Mouse (Mus musculus) heart, embryonic 11.5 days (tissue): ENCODE results near the gene Erich4. TPM values are rescaled to one million over a fixed set of nuclear protein-coding genes. Genes with fewer than 3 reads are reported as not detected.

Source experiments
- ATAC-seq: fragments of 200-750 bp; cut with Nextera tagmentation; replicated peaks from 2 replicates; pipeline ENCODE4 v1.8.0; 2017; ENCODE audit warnings: moderate library complexity; ENCODE audit not compliant: insufficient number of reproducible peaks, low FRiP score, low TSS enrichment
- H3K27ac ChIP-seq: fragments of 300-500 bp; sonication (generic); 2 replicates; pipeline ENCODE4 v1.5.1; 2014; ENCODE audit warnings: mild to moderate bottlenecking, low read depth, low read length
- H3K27me3 ChIP-seq: fragments of 300-500 bp; sonication (generic); 2 replicates; pipeline ENCODE4 v1.6.1; 2014; ENCODE audit warnings: mild to moderate bottlenecking, low read length, mixed read lengths; ENCODE audit not compliant: control insufficient read depth, insufficient read depth
- H3K36me3 ChIP-seq: fragments of 300-500 bp; sonication (generic); 2 replicates; pipeline ENCODE4 v1.6.1; 2014; ENCODE audit warnings: mild to moderate bottlenecking, low read length, moderate library complexity, mixed read lengths; ENCODE audit not compliant: control insufficient read depth, insufficient read depth
- H3K4me1 ChIP-seq: fragments of 300-500 bp; sonication (generic); 2 replicates; pipeline ENCODE4 v1.6.1; 2014; ENCODE audit warnings: low read length; ENCODE audit not compliant: control insufficient read depth, insufficient read depth
- H3K4me2 ChIP-seq: fragments of 300-500 bp; sonication (generic); 2 replicates; pipeline ENCODE4 v1.6.1; 2014; ENCODE audit warnings: mild to moderate bottlenecking, moderate library complexity
- H3K4me3 ChIP-seq: fragments of 300-500 bp; sonication (generic); 2 replicates; pipeline ENCODE4 v1.5.1; 2014; ENCODE audit warnings: low read depth, low read length
- H3K9ac ChIP-seq: fragments of 300-500 bp; sonication (generic); 2 replicates; pipeline ENCODE4 v1.6.1; 2014; ENCODE audit warnings: mild to moderate bottlenecking, low read depth, low read length, moderate library complexity
- H3K9me3 ChIP-seq: fragments of 300-500 bp; sonication (generic); replicated peaks from 2 replicates; pipeline ENCODE4 v1.6.1; 2016; ENCODE audit warnings: low read length; ENCODE audit not compliant: control insufficient read depth
- WGBS: fragments of 180-500 bp; shearing (Covaris S2); extraction: QIAGEN DNeasy Blood & Tissue Kit; methylation state at CpG from one replicate; pipeline ENCODE4 v1.1.7; 2014; ENCODE audit not compliant: insufficient replicate concordance; 5-methylcytosine and 5-hydroxymethylcytosine counted together
- polyA plus RNA-seq: library from polyadenylated mRNA; unstranded; fragments of >200 nt; fragmentation: Nextera tagmentation; extraction: Ambion mirVana; gene quantifications from 2 replicates; pipeline ENCODE4 v1.2.1, GENCODE M21; 2014

Gene Erich4
- polyA plus RNA-seq, 1 experiment from 2014 or later = not detected

DNA sequence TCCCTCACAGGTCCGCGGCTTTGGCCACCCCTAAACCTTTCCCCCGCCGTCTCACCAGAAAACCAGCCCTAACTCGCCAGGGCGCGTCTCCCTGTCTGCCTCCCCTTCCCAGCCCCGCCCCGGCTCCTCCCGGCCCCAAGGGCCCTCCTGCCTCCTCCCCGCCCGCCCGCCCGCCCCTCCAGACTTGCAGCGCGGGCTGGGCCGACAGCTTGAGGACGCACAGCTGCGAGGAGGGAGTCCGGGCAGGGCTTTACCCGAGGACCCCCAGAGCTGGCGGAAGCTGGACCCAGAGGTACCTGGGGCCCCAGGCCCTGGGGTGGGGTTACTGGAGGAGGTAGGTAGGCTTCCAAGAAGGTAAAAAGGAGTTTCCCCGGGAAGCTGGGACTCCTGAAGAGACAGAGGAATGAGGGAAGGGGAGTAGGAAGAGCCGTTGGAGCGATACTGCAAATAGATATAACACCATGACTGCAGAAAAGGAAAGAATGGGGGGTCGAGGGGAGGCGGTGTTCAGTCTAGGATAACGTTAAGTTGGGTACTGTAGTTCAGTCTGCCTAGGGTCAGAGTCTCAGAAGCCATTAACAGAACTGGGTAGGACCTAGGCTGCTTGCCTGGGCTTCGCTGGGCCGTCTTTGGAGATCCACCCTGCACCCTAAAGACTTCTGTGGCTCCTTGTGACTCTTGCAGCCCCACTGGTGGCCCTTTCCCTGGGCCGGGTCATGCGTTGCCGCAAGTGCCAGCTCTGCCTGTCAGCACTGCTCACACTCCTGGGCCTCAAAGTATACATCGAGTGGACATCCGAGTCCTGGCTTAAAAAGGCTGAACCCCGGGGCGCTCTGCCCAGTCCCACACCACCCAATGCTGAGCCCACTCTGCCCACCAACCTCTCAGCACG is 12.0 kb upstream of the Erich4 start:
- 13% methylated on average over 37 of the region's 38 CpGs for WGBS
- 0 out of 2 replicates have a peak, but pooled peaks cover 2% of the 10 kb centered on the region for H3K27me3 ChIP-seq
- no peaks in the 10 kb centered on the region for H3K9me3 ChIP-seq
- H3K9ac ChIP-seq = peak overlapping the region; percentile 25
- peak; percentile 66 for ATAC-seq
- H3K36me3 ChIP-seq = peaks cover 2% of the 10 kb centered on the region; the same call in 1 of the 2 replicates
- peak overlapping the region; percentile 67 for H3K27ac ChIP-seq
- H3K4me3 ChIP-seq = peak overlapping the region; percentile 39
- H3K4me2 ChIP-seq = peak overlapping the region; percentile 71
- H3K4me1 ChIP-seq = peaks cover 35% of the 10 kb centered on the region

DNA sequence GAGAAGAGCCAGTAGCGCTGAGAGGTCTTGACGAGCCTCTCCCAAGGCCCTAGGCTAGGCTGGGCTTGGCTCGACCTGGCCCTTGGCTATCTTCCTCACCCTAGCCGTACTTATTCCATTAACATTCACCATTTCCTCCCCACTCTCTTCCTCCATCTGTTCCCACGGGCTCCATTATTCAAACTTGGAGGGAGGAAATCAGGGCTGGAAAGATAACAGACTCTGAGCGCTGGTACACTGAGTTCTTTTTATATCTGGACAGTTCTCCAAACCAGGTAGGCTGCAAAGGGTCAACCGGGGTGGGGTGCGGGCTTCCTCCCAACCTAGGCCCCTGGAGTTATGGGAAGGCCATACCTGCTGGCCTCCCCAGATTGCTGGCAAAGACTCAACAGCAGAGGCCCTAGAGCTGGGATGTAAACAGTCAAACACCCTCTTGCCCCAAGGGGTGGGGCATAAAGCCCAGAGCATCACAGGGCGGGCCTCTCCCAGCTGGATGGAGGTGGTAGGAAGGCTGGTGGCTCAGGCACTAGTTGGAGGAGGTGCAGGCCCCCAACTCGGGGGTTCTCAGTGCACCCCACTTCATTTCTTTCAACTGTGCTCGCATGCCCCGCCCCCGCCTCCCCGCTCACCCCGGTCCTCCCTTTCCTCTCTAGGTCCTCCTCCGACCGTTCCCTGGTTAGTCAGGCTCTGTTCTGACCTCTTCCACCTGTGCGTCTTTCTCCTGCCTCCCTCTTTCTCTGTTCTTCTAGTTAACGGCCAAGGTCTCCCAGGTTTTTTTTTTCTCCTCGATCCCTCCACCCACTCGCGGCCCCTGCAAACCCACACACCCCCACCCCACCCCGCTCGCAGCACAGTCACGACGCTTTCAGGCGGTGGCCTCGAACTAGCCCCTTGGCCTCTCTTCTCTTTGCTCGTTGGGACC is 11.1 kb upstream of the Erich4 start, which contains the start of gene B3gnt8:
B3gnt8 (plus strand) TSS at position 146 of the 922 bp plus-strand sequence.
- peak within 1 kb of the TSS; percentile 71 for H3K4me2 ChIP-seq

DNA sequence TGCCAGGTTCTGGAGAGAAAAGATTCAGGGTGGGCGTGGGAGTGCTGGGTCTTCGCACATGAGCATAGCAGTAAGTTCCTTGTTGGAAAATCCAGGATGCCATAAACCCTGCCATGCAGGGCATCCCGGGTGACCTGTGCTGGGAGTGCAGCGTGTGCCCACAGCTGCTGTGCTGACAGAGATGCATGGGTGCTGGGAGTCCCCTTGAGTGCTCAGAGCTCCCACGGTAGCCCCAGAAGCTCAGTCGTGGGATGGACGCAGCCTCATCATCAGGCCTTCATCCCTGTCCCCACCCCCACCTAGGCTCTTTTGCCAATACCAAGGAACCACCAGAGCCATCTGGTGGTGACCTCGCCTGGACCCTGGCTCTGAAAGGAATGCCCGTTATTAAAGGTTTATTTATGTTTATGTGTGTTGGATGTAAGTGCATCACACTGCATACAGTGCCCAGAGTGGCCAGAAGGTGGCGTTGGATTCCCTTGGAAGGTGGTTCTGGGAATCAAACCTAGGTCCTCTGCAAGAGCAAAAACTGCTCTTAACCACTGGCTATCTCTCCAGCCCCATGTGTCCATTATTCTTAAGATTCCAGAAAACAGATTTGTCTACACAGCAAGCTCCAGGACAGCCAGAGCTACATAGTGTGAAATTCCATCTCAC is 10.0 kb upstream of the Erich4 start:
- H3K4me1 ChIP-seq = peaks cover 35% of the 10 kb centered on the region
- no peak overlapping the region for H3K9ac ChIP-seq
- H3K27me3 ChIP-seq = 0 out of 2 replicates have a peak, but pooled peaks cover 2% of the 10 kb centered on the region
- peaks cover 2% of the 10 kb centered on the region; the same call in 1 of the 2 replicates for H3K36me3 ChIP-seq
- no peaks in the 10 kb centered on the region for H3K9me3 ChIP-seq
- no peak for ATAC-seq
- H3K27ac ChIP-seq = peak overlapping the region; percentile 67; the same call in 1 of the 2 replicates
- H3K4me2 ChIP-seq = no peak overlapping the region
- 75% methylated on average over 10 of the region's 10 CpGs for WGBS
- no peak overlapping the region for H3K4me3 ChIP-seq

More for the DNA sequence above, 11.1 kb upstream of the Erich4 start, which contains the start of gene B3gnt8:
- peak within 1 kb of the TSS; percentile 25 for H3K9ac ChIP-seq
- H3K27me3 ChIP-seq = 0 out of 2 replicates have a peak, but pooled peaks cover 2% of the 10 kb centered on the region
- WGBS = 8% methylated on average over 29 of the region's 29 CpGs
- peaks cover 2% of the 10 kb centered on the region; the same call in 1 of the 2 replicates for H3K36me3 ChIP-seq
- H3K9me3 ChIP-seq = no peaks in the 10 kb centered on the region
- H3K4me3 ChIP-seq = peak within 1 kb of the TSS; percentile 39
- no peak; the same call in 1 of the 2 replicates for ATAC-seq
- peak within 1 kb of the TSS; percentile 67 for H3K27ac ChIP-seq
- peaks cover 35% of the 10 kb centered on the region for H3K4me1 ChIP-seq

DNA sequence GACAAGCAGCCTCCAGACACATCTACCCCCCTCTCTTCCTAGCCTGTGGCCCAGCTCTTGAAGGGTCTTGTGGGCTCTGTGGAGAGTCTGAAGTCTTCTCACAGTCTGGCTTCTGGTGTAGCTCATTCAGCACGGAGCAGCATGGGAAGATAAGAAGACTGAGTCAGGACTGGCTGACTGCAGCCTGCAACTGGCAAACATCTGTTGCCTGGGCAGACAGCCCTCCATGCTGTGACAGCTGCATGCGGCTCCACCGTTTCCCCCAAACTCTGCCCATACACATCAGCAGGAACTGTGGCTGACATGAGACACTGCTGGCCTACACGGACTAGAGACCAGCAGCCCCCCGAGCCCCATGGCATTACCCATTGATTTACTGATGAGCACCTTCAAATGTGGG is 9.2 kb upstream of the Erich4 start:
- Histone ChIP-seq H3K9ac (no peak overlapping the region), H3K9me3 (no peaks in the 10 kb centered on the region), H3K4me2 (no peak overlapping the region), H3K36me3 (0 out of 2 replicates have a peak, but pooled peaks cover 2% of the 10 kb centered on the region), H3K27ac (peak overlapping the region; percentile 69), H3K27me3 (0 out of 2 replicates have a peak, but pooled peaks cover 2% of the 10 kb centered on the region), H3K4me1 (peaks cover 38% of the 10 kb centered on the region), H3K4me3 (no peak overlapping the region)
- no peak for ATAC-seq
- 33% methylated on average over 5 of the region's 5 CpGs for WGBS

DNA sequence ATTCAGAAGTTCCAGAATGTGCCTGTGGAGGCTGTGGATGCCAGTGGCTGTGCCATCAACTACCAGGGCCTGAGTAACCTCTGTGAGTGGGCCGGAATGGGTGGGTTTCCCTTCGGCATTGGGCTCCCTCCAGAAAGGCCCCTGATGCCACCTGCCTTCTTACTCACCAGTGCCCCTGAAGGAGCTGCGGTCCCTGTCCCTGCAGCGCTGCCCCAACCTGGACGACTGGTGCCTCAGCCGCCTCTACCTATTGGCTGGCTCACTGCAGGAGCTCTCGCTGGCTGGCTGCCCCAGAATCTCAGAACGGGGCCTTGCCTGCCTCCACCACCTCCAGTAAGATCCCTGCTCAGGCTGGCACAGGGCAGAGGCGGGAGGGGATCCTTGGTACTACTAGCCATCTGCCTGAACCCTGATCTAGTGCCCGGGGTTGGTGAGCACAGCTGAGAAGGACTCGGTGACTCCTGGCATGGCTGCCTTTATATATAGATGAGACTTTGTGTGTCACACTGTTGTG is 8.2 kb upstream of the Erich4 start:
- Histone ChIP-seq H3K4me3 (no peak overlapping the region), H3K27me3 (0 out of 2 replicates have a peak, but pooled peaks cover 2% of the 10 kb centered on the region), H3K4me1 (peaks cover 40% of the 10 kb centered on the region), H3K9me3 (no peaks in the 10 kb centered on the region), H3K36me3 (0 out of 2 replicates have a peak, but pooled peaks cover 2% of the 10 kb centered on the region), H3K9ac (no peak overlapping the region), H3K27ac (no peak overlapping the region), H3K4me2 (no peak overlapping the region)
- no peak for ATAC-seq
- WGBS = 88% methylated on average over 11 of the region's 11 CpGs

DNA sequence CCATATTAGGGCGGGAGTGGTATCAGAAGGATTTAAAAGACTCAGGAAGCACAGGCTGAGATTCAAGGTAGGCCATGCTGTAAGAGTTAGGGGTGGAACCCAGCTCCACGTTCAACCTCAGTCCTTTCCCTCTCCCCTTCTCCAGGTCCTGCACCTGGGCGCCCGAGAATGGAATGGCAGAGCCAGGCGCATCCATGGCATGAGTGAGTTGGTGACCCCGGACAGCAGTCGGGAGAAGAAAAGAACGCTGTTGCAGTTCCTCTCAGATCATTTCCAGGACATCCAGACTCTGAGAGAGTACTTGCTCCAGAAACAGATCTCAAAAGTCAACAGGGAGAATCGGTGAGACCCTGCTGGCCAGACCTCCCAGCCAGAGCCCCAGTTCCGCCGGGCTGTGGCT is 5.1 kb upstream of the Erich4 start:
- Histone ChIP-seq H3K36me3 (0 out of 2 replicates have a peak, but pooled peaks cover 2% of the 10 kb centered on the region), H3K9ac (no peak overlapping the region), H3K27ac (no peak overlapping the region), H3K27me3 (no peaks in the 10 kb centered on the region), H3K4me1 (peaks cover 16% of the 10 kb centered on the region), H3K4me2 (no peak overlapping the region), H3K4me3 (no peak overlapping the region), H3K9me3 (no peaks in the 10 kb centered on the region)
- WGBS = 91% methylated on average over 11 of the region's 11 CpGs
- ATAC-seq = no peak

DNA sequence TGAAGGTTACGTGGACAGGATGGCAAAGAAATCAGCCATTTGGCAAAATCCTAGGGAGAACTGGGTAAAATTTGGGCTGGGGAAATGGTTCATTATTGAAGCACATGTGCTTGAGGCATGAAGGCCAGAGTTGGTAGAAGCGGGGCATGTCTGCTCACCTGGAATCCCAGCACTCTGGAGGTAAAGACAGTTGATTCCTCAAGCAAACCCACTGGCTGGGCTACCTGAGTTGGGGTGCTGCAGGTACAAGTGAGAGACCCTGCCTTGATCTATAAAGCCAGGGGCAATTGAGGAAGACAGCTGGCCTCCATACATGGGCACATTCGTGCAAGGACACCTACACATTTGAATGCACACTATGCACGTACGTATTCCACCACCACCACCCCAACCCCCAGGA is 4.4 kb upstream of the Erich4 start:
- H3K9me3 ChIP-seq = no peaks in the 10 kb centered on the region
- peaks cover 11% of the 10 kb centered on the region for H3K4me1 ChIP-seq
- no peak for ATAC-seq
- no peaks in the 10 kb centered on the region for H3K27me3 ChIP-seq
- peak overlapping the region; percentile 80 for H3K4me3 ChIP-seq
- peak overlapping the region; percentile 73 for H3K4me2 ChIP-seq
- peak overlapping the region; percentile 85; the same call in 1 of the 2 replicates for H3K9ac ChIP-seq
- no peak overlapping the region for H3K27ac ChIP-seq
- H3K36me3 ChIP-seq = 0 out of 2 replicates have a peak, but pooled peaks cover 2% of the 10 kb centered on the region
- 90% methylated on average over 5 of the region's 5 CpGs for WGBS
